Mouse (Mus musculus) ovary, adult 2 months (tissue): ENCODE data around the gene Tmem150a. TPM values are rescaled to one million over a fixed set of nuclear protein-coding genes. Genes with fewer than 3 reads are reported as not detected.

Experiments used
- polyA plus RNA-seq: library from polyadenylated mRNA; depleted of rRNA; stranded (reverse); fragments of >200 nt; gene quantifications from 2 replicates; pipeline ENCODE4 v1.2.3, GENCODE M21; 2012; rRNA removed

Tmem150a gene
- polyA plus RNA-seq = 60.2 and 70.6 TPM in 2 replicates

GRCm38 (mm10) chr6:72355066-72355911 lies at the start of gene Tmem150a:
TSS of gene Tmem150a (plus strand) at chr6:72355447.

GRCm38 (mm10) chr6:72345074-72345567 lies 10.1 kb upstream of the Tmem150a start, which contains the start of gene Usp39:
TSS of gene Usp39 (minus strand) at chr6:72345184.

GRCm38 (mm10) chr6:72347166-72347941 lies 7.9 kb upstream of the Tmem150a start, which contains the start of gene 0610030E20Rik:
TSS of gene 0610030E20Rik (plus strand) at chr6:72347317.

DNA sequence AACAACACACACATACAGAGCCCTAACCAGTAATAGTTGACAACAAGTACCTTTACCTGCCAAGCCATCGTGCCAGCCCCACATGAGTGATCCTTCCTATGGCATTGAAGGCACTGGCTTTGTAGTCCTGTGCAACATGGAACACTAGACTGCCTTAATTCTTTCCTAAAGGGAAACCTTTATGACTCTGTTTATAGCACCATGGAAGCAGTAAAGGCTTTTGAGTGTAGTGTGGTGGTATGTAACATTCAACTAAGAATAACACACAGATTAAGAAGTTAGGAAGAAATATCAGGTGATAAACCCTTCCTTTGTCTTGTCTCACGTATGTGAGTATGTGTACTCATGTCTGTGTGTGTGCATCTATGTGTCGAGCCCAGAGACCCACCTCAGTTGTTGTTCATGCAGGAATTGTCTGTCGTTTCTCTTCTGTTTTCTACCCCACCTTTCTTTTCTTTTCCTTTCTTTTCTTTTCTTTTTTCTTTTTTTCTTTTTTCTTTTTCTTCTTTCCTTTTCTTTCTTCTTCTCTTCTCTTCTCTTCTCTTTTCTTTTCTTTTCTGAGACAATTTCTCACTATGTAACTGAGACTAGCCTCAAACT lies 11.7 kb downstream of the Tmem150a start, which contains the start of gene Rnf181:
Rnf181 (minus strand) TSS at position 113 of the 600 bp plus-strand sequence.

GRCm38 (mm10) chr6:72380131-72380770 lies 25.0 kb downstream of the Tmem150a start, which contains the start of gene Vamp5:
TSS of gene Vamp5 (minus strand) at chr6:72380468.

DNA sequence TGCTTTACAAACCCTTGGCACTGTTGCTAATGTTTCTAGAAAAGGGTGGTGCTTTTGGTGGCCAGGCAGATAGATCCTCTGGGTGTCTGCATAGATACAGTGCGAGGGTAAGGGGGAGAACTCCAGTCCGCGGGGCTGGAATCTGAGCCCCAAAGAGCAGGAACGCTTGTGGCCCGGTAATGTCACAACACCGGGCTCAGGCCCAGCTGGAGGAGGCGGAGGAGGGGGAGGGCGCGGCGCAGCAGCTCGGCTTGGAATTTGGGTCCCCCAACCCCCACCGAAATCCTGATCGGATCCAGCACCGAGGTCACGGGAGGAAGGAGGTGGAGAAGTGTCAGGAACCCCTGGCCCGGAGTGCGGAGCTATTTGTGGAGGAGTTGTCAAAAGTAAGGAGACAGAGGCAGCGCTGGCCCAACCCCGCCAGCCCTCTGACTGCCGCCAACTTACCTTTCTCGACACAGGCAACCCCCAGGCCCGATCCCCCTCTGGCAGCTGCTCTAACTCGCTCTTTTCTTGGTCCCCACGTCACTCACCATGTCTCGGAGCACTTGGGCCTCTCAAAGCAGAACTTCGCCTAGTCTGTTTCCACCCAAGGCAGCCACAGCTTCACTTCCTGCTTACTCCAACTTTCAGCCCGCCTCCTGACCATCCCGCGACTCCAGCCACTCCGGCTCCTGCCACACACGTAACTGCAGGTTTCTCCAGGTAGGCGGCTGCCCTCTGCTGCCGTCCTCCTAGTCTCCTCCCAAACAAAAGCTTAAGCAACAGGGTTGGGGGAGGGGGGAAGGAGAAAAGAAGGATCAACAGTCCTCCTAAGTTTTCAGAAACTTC lies 34.9 kb downstream of the Tmem150a start, which contains the start of gene Vamp8:
Vamp8 (minus strand) TSS at position 763 of the 831 bp plus-strand sequence.

Other genes starting within 250 kb of the Tmem150a start
- 22.5 and 23.5 TPM in 2 replicates for gene Atoh8, start 119.9 kb upstream of the Tmem150a start, polyA plus RNA-seq
- gene Sftpb, start 50.8 kb upstream of the Tmem150a start, polyA plus RNA-seq = 0.70 and 1.3 TPM in 2 replicates
- gene Usp39, start 10.3 kb upstream of the Tmem150a start, polyA plus RNA-seq = 21.4 and 22.0 TPM in 2 replicates
- gene 0610030E20Rik, start 8.1 kb upstream of the Tmem150a start, polyA plus RNA-seq = 20.0 and 22.8 TPM in 2 replicates
- gene Rnf181, start 11.5 kb downstream of the Tmem150a start, polyA plus RNA-seq = 118 TPM in 2 replicates
- 24.6 and 38.9 TPM in 2 replicates for gene Vamp5, start 25.0 kb downstream of the Tmem150a start, polyA plus RNA-seq
- gene Vamp8, start 35.3 kb downstream of the Tmem150a start, polyA plus RNA-seq = 75.9 and 104 TPM in 2 replicates
- 26.2 and 28.1 TPM in 2 replicates for gene Ggcx, start 58.9 kb downstream of the Tmem150a start, polyA plus RNA-seq
- 88.6 and 104 TPM in 2 replicates for gene Mat2a, start 84.1 kb downstream of the Tmem150a start, polyA plus RNA-seq
- 0.28 and 0.53 TPM in 2 replicates for gene Sh2d6, start 166.3 kb downstream of the Tmem150a start, polyA plus RNA-seq
- gene Capg, start 188.9 kb downstream of the Tmem150a start, polyA plus RNA-seq = 64.9 and 70.2 TPM in 2 replicates
- gene Elmod3, start 243.0 kb downstream of the Tmem150a start, polyA plus RNA-seq = 16.1 and 24.5 TPM in 2 replicates
- gene Retsat, start 243.0 kb downstream of the Tmem150a start, polyA plus RNA-seq = 37.3 and 42.3 TPM in 2 replicates